9 mouse cellular contexts compared by ENCODE assay signal in genomic region chr16:21205093-21205886, GRCm38 (mm10). TPM values are rescaled to one million over a fixed set of nuclear protein-coding genes. Genes with fewer than 3 reads are reported as not detected.
DNase-seq lines count a peak whose midpoint lies in the region; ATAC-seq and TF ChIP-seq lines count a peak whose summit lies in the region.
"Had no signal": no experiment of that assay in that cellular context is flagged by ENCODE, and none has a peak within 500 bp of the region (broad histone marks: within the 10 kb centered on the region; RNA-seq: fewer than 3 reads in every experiment).

No protein-coding gene starts in this region.

- no peak overlapping the region for H3K27ac ChIP-seq in testis, adult 2 months (ENCODE audit: control insufficient read depth, insufficient read depth, low read depth, low read length)
- peak overlapping the region; percentile 80 for H3K27ac ChIP-seq in limb, embryonic 11.5 days (replicated peaks; ENCODE audit: low read depth, low read length)
- H3K27ac ChIP-seq in stomach, embryonic 14.5 days (ENCODE audit: low read length), result peak overlapping the region; percentile 90

- H3K9ac ChIP-seq in limb, embryonic 11.5 days (ENCODE audit: low read length), result peak overlapping the region; percentile 98
- H3K9ac ChIP-seq in stomach, embryonic 14.5 days (replicated peaks; ENCODE audit: low read depth, low read length), result peak overlapping the region; percentile 99

- peak overlapping the region; percentile 69 for H3K4me3 ChIP-seq in testis, adult 2 months (ENCODE audit: control insufficient read depth, low read depth, low read length)
- H3K4me3 ChIP-seq in limb, embryonic 11.5 days (ENCODE audit: low read depth, low read length), result peak overlapping the region; percentile 95
- peak overlapping the region; percentile 98 for H3K4me3 ChIP-seq in stomach, embryonic 14.5 days (ENCODE audit: low read depth, low read length)

- WGBS in limb, embryonic 11.5 days, result under 1% methylated on average over 60 of the region's 60 CpGs
- under 1% methylated on average over 56 of the region's 60 CpGs for WGBS in stomach, embryonic 14.5 days

- no peak for TF ChIP-seq POLR2A in testis, adult 2 months (IDR thresholded peaks at IDR 0.05; ENCODE audit: control insufficient read depth, low read depth, low read length)

- no peaks in the 10 kb centered on the region; the same call in 1 of the 2 replicates for H3K27me3 ChIP-seq in testis, adult 2 months (ENCODE audit: control insufficient read depth, insufficient read depth, low read length)
- no peaks in the 10 kb centered on the region; the same call in 1 of the 2 replicates for H3K27me3 ChIP-seq in limb, embryonic 11.5 days (ENCODE audit: control insufficient read depth, insufficient read depth, low read length)
- no peaks in the 10 kb centered on the region for H3K27me3 ChIP-seq in stomach, embryonic 14.5 days (ENCODE audit: control insufficient read depth, insufficient read depth, low read length)

- no peaks in the 10 kb centered on the region for H3K9me3 ChIP-seq in limb, embryonic 11.5 days (ENCODE audit: control insufficient read depth, low read length)
- H3K9me3 ChIP-seq in stomach, embryonic 14.5 days (ENCODE audit: control insufficient read depth, low read depth, low read length), result no peaks in the 10 kb centered on the region

- ATAC-seq in limb, embryonic 11.5 days (ENCODE audit: insufficient number of reproducible peaks, low FRiP score, low TSS enrichment, low read depth), result no peak
- ATAC-seq in stomach, embryonic 14.5 days (ENCODE audit: insufficient number of reproducible peaks, insufficient read depth, low FRiP score, low read depth), result no peak

- H3K36me3 ChIP-seq in testis, adult 2 months (ENCODE audit: control insufficient read depth, insufficient read depth, low read length), result no peaks in the 10 kb centered on the region
- no peaks in the 10 kb centered on the region for H3K36me3 ChIP-seq in limb, embryonic 11.5 days (ENCODE audit: control insufficient read depth, insufficient read depth, low read length)
- H3K36me3 ChIP-seq in stomach, embryonic 14.5 days (ENCODE audit: control insufficient read depth, insufficient read depth, low read length), result no peaks in the 10 kb centered on the region; the same call in 1 of the 2 replicates

- peak overlapping the region; percentile 96 for H3K4me2 ChIP-seq in limb, embryonic 11.5 days (ENCODE audit: low read depth, severe bottlenecking)
- H3K4me2 ChIP-seq in stomach, embryonic 14.5 days (replicated peaks; ENCODE audit: low read depth, low read length), result peak overlapping the region; percentile 70

- DNase-seq in embryo, embryonic 10.5 days (ENCODE audit: low spot score), result peak; percentile 49
- DNase-seq in embryo, embryonic 10 days (ENCODE audit: low spot score), result no peak
- DNase-seq in testis, postnatal 14 days (ENCODE audit: low spot score), result no peak
- DNase-seq in limb, embryonic 11.5 days (ENCODE audit: low spot score), result peak; percentile 64
- no peak for DNase-seq in right cerebral cortex, adult 2 months (ENCODE audit: low spot score in 2 of 2)
- no peak for DNase-seq in left cerebral cortex, adult 8-10 months (ENCODE audit: low spot score in 2 of 2)

- peaks cover 5% of the 10 kb centered on the region; the same call in 1 of the 2 replicates for H3K4me1 ChIP-seq in testis, adult 2 months (ENCODE audit: control insufficient read depth, insufficient read depth, low read length)
- H3K4me1 ChIP-seq in limb, embryonic 11.5 days (ENCODE audit: control insufficient read depth, insufficient read depth, low read length), result peaks cover 40% of the 10 kb centered on the region
- H3K4me1 ChIP-seq in stomach, embryonic 14.5 days (ENCODE audit: control insufficient read depth, insufficient read depth, low read length), result peaks cover 39% of the 10 kb centered on the region

- TF ChIP-seq CTCF in testis, adult 2 months (IDR thresholded peaks at IDR 0.05; ENCODE audit: control insufficient read depth, insufficient read depth, insufficient replicate concordance, low read depth, low read length), result no peak

RNA-seq across cellular contexts. Expression of gene Ephb3, which starts 0.7 kb away (rescaled TPM):
- 1.2 TPM in 2 replicates for polyA plus RNA-seq in testis, adult 2 months (2012; rRNA removed)
- 33.1 and 35.7 TPM in 2 replicates for polyA plus RNA-seq in limb, embryonic 11.5 days (2014; fragmentation: Nextera tagmentation; extraction: Ambion mirVana)
- 24.3 and 27.6 TPM in 2 replicates for polyA plus RNA-seq in stomach, embryonic 14.5 days (2014; fragmentation: Nextera tagmentation; extraction: Ambion mirVana)
- 10 to 100 TPM; 18.4 to 21.0 (median 19.9) TPM for total RNA-seq in left cerebral cortex, adult 8-10 months (2022)

RNA-seq across cellular contexts. Expression of gene Teddm3, which starts 51.5 kb away (rescaled TPM):
- polyA plus RNA-seq in testis, adult 2 months (2012; rRNA removed), result not detected in 2 replicates
- polyA plus RNA-seq in limb, embryonic 11.5 days (2014; fragmentation: Nextera tagmentation; extraction: Ambion mirVana), result not detected in 2 replicates
- 0.31 and 0.55 TPM in 2 replicates for polyA plus RNA-seq in stomach, embryonic 14.5 days (2014; fragmentation: Nextera tagmentation; extraction: Ambion mirVana)
- 1 to 10 TPM in 3 of 4 experiments, under 1 TPM in 1; 0.95 to 1.9 (median 1.1) TPM for total RNA-seq in left cerebral cortex, adult 8-10 months (2022)
- total RNA-seq: heart, adult 18-20 months had no signal

Comparison
In these comparisons a context has a peak if more than half of its experiments do, and no peak if none do; other contexts are left out.
1. DNase-seq: peak in embryo, embryonic 10.5 days (single experiment) and limb, embryonic 11.5 days (single experiment); none in embryo, embryonic 10 days (single experiment), testis, postnatal 14 days (single experiment), right cerebral cortex, adult 2 months (0 of 2) and left cerebral cortex, adult 8-10 months (0 of 2).
2. RNA of gene Ephb3, which starts 0.7 kb away (polyA plus RNA-seq): 33.1 to 35.7 TPM in limb, embryonic 11.5 days and 24.3 to 27.6 TPM in stomach, embryonic 14.5 days; 1.2 TPM in testis, adult 2 months; every median in the first group is over 10 times any median in the second.
3. Peak in every context shown above with its lines, with median percentiles within 50 percentile points of each other: H3K4me3 ChIP-seq.